Mouse (Mus musculus): ENCODE data around the gene Plxdc1.

DNA sequence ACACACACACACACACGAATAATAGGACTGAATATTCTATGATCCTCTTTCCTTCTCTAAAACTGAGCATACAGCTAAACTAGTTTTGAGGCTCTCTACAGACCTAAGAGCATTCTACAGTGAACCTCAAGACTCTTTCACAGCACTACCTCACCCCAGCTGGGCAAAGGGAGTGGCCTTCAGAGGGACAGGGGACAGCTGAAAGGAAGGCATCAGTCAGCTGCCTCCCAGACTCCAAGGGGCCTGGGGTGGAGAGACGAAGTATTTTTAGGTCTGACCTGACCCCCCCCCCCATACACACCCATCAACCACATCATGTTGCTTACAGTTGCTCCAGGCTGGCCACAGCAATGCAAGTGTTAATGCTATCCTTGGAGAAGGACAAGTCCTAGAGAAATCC is 34.9 kb upstream of the Plxdc1 start:
- TF ChIP-seq CTCF (IDR thresholded peaks at IDR 0.05; ENCODE audit: low read depth, low read length) (no peak), POLR2A (IDR thresholded peaks at IDR 0.05; ENCODE audit: extremely low read depth, insufficient read depth, low read length) (no peak)

Measured in liver, adult 2 months (tissue).